7 mouse cellular contexts compared by ENCODE assay signal in genomic region chr10:8762209-8762701, GRCm38 (mm10).
DNase-seq lines count a peak whose midpoint lies in the region; ATAC-seq and TF ChIP-seq lines count a peak whose summit lies in the region.

No protein-coding gene starts in this region.

- no peaks in the 10 kb centered on the region for H3K9me3 ChIP-seq in hindbrain, postnatal 0 days (ENCODE audit: low read length)
- H3K9me3 ChIP-seq in midbrain, embryonic 10.5 days (replicated peaks) = no peaks in the 10 kb centered on the region

- peak overlapping the region; percentile 34 for H3K4me3 ChIP-seq in hindbrain, postnatal 0 days (ENCODE audit: low read length)
- H3K4me3 ChIP-seq in midbrain, embryonic 10.5 days = peak overlapping the region; percentile 45

- peak; percentile 18; the same call in 1 of the 2 replicates for TF ChIP-seq CTCF in hindbrain, postnatal 0 days (IDR thresholded peaks at IDR 0.05; ENCODE audit: low read depth)

- peak; percentile 45 for ATAC-seq in hindbrain, postnatal 0 days
- no peak for ATAC-seq in megakaryocyte progenitor cell, adult 5-6 weeks (replicated peaks; ENCODE audit: poor library complexity)

- 0 out of 2 replicates have a peak, but pooled peaks cover 7% of the 10 kb centered on the region for H3K4me1 ChIP-seq in hindbrain, postnatal 0 days (ENCODE audit: insufficient read depth, low read length)
- peaks cover 64% of the 10 kb centered on the region for H3K4me1 ChIP-seq in midbrain, embryonic 10.5 days

- H3K27ac ChIP-seq in hindbrain, postnatal 0 days = peak overlapping the region; percentile 76
- H3K27ac ChIP-seq in midbrain, embryonic 10.5 days (replicated peaks) = peak overlapping the region; percentile 80

- peak overlapping the region; percentile 53 for H3K4me2 ChIP-seq in hindbrain, postnatal 0 days (ENCODE audit: low read depth, low read length)

- 10% methylated on average over 14 of the region's 14 CpGs for WGBS in hindbrain, postnatal 0 days
- 4% methylated on average over 14 of the region's 14 CpGs for WGBS in midbrain, embryonic 10.5 days

- peak; percentile 92 for DNase-seq in MN1 (ENCODE audit: low spot score)
- peak; percentile 55 for DNase-seq in adrenal gland, postnatal 14 days
- DNase-seq in gastrocnemius, postnatal 10 days = peak; percentile 55
- peak; percentile 61 for DNase-seq in hindbrain, postnatal 0 days (ENCODE audit: low spot score)
- peak; percentile 67 for DNase-seq in midbrain, embryonic 10.5 days (ENCODE audit: low spot score)
- no peak for DNase-seq in ovary, postnatal 10 days (ENCODE audit: low spot score)

- peak overlapping the region; percentile 47 for H3K9ac ChIP-seq in hindbrain, postnatal 0 days (replicated peaks; ENCODE audit: low read length)

- H3K27me3 ChIP-seq in hindbrain, postnatal 0 days (ENCODE audit: insufficient read depth, low read length) = no peaks in the 10 kb centered on the region
- peaks cover 6% of the 10 kb centered on the region; the same call in 1 of the 2 replicates for H3K27me3 ChIP-seq in midbrain, embryonic 10.5 days (ENCODE audit: low read depth, poor library complexity, severe bottlenecking)

- no peaks in the 10 kb centered on the region for H3K36me3 ChIP-seq in hindbrain, postnatal 0 days (ENCODE audit: insufficient read depth, low read length)
- H3K36me3 ChIP-seq in midbrain, embryonic 10.5 days = no peaks in the 10 kb centered on the region
